Mouse (Mus musculus) heart, embryonic 15.5 days (tissue): ENCODE measurements around the gene Rgs3. TPM values are rescaled to one million over a fixed set of nuclear protein-coding genes. Genes with fewer than 3 reads are reported as not detected.

Experiments
- ATAC-seq: fragments of 200-750 bp; cut with Nextera tagmentation; replicated peaks from 2 replicates; pipeline ENCODE4 v1.8.0; 2017; ENCODE audit warnings: low read depth, moderate TSS enrichment; ENCODE audit not compliant: insufficient number of reproducible peaks, insufficient read depth, low FRiP score
- H3K27ac ChIP-seq: fragments of 300-500 bp; sonication (generic); 2 replicates; pipeline ENCODE4 v1.5.1; 2015; ENCODE audit warnings: mild to moderate bottlenecking, inconsistent platforms
- H3K27me3 ChIP-seq: fragments of 300-500 bp; sonication (generic); 2 replicates; pipeline ENCODE4 v1.6.1; 2015; ENCODE audit warnings: inconsistent platforms
- H3K36me3 ChIP-seq: fragments of 300-500 bp; sonication (generic); 2 replicates; pipeline ENCODE4 v1.6.1; 2015; ENCODE audit warnings: mild to moderate bottlenecking, inconsistent platforms
- H3K4me1 ChIP-seq: fragments of 300-500 bp; sonication (generic); replicated peaks from 2 replicates; pipeline ENCODE4 v1.6.1; 2015; ENCODE audit warnings: inconsistent platforms
- H3K4me2 ChIP-seq: fragments of 300-500 bp; sonication (generic); 2 replicates; pipeline ENCODE4 v1.6.1; 2015; ENCODE audit warnings: inconsistent platforms, mild to moderate bottlenecking, moderate library complexity
- H3K4me3 ChIP-seq: fragments of 300-500 bp; sonication (generic); 2 replicates; pipeline ENCODE4 v1.5.1; 2015; ENCODE audit warnings: mild to moderate bottlenecking, inconsistent platforms
- H3K9ac ChIP-seq: fragments of 300-500 bp; sonication (generic); 2 replicates; pipeline ENCODE4 v1.6.1; 2015; ENCODE audit warnings: mild to moderate bottlenecking, inconsistent platforms
- H3K9me3 ChIP-seq: fragments of 300-500 bp; sonication (generic); replicated peaks from 2 replicates; pipeline ENCODE4 v1.6.1; 2016; ENCODE audit warnings: inconsistent platforms
- WGBS: fragments of 180-500 bp; shearing (Covaris S2); methylation state at CpG from one replicate; pipeline ENCODE4 v1.1.7; 2015; ENCODE audit warnings: mixed read lengths; 5-methylcytosine and 5-hydroxymethylcytosine counted together
- polyA plus RNA-seq: library from polyadenylated mRNA; unstranded; fragments of >200 nt; fragmentation: Nextera tagmentation; extraction: Ambion mirVana; gene quantifications from 2 replicates; pipeline ENCODE4 v1.2.1, GENCODE M21; 2015

Gene Rgs3
- polyA plus RNA-seq, 1 experiment from 2014 or later, result 56.9 TPM

- WGBS, result 54% methylated on average over 7 of the region's 7 CpGs
- peak overlapping the region; percentile 12 for H3K27ac ChIP-seq
- no peaks in the 10 kb centered on the region for H3K36me3 ChIP-seq
- ATAC-seq, result no peak
- no peaks in the 10 kb centered on the region for H3K9me3 ChIP-seq
- peaks cover 36% of the 10 kb centered on the region for H3K27me3 ChIP-seq
- no peak overlapping the region for H3K4me3 ChIP-seq
- H3K4me2 ChIP-seq, result no peak overlapping the region
- peaks cover 40% of the 10 kb centered on the region for H3K4me1 ChIP-seq
- no peak overlapping the region for H3K9ac ChIP-seq
These were observed 46.9 kb downstream of the Rgs3 start for GRCm38 (mm10) chr4:62606542-62606882.

GRCm38 (mm10) chr4:62606905-62607304, 47.3 kb downstream of the Rgs3 start:
- H3K4me3 ChIP-seq, result no peak overlapping the region
- no peak overlapping the region for H3K9ac ChIP-seq
- no peak for ATAC-seq
- peak overlapping the region; percentile 59 for H3K27ac ChIP-seq
- peaks cover 36% of the 10 kb centered on the region for H3K27me3 ChIP-seq
- peaks cover 40% of the 10 kb centered on the region for H3K4me1 ChIP-seq
- 63% methylated on average over 7 of the region's 7 CpGs for whole genome bisulfite sequencing
- H3K36me3 ChIP-seq, result no peaks in the 10 kb centered on the region
- H3K9me3 ChIP-seq, result no peaks in the 10 kb centered on the region
- H3K4me2 ChIP-seq, result no peak overlapping the region

- Histone ChIP-seq H3K4me1 (peaks cover 40% of the 10 kb centered on the region), H3K4me3 (no peak overlapping the region), H3K9me3 (no peaks in the 10 kb centered on the region), H3K36me3 (no peaks in the 10 kb centered on the region), H3K9ac (no peak overlapping the region), H3K27ac (peak overlapping the region; percentile 59), H3K27me3 (peaks cover 38% of the 10 kb centered on the region), H3K4me2 (no peak overlapping the region)
- WGBS, result 25% methylated on average over 9 of the region's 9 CpGs
- no peak for ATAC-seq
These were observed 47.7 kb downstream of the Rgs3 start for GRCm38 (mm10) chr4:62607345-62607744.

- Histone ChIP-seq H3K27me3 (peaks cover 43% of the 10 kb centered on the region), H3K36me3 (no peaks in the 10 kb centered on the region), H3K27ac (peak overlapping the region; percentile 59; the same call in 1 of the 2 replicates), H3K9ac (0 out of 2 replicates have a peak overlapping the region, but pooled peaks have one; percentile 34), H3K4me3 (no peak overlapping the region), H3K4me2 (no peak overlapping the region), H3K4me1 (peaks cover 43% of the 10 kb centered on the region), H3K9me3 (no peaks in the 10 kb centered on the region)
- 82% methylated on average over 6 of the region's 6 CpGs for WGBS
- no peak for ATAC-seq
These were observed 48.2 kb downstream of the Rgs3 start for GRCm38 (mm10) chr4:62607805-62608204.

GRCm38 (mm10) chr4:62609333-62609732, 49.7 kb downstream of the Rgs3 start:
- ATAC-seq, result no peak
- no peak overlapping the region for H3K27ac ChIP-seq
- H3K4me3 ChIP-seq, result no peak overlapping the region
- WGBS, result 84% methylated on average over 4 of the region's 4 CpGs
- H3K27me3 ChIP-seq, result peaks cover 38% of the 10 kb centered on the region
- H3K9me3 ChIP-seq, result no peaks in the 10 kb centered on the region
- no peak overlapping the region for H3K4me2 ChIP-seq
- no peaks in the 10 kb centered on the region for H3K36me3 ChIP-seq
- H3K9ac ChIP-seq, result no peak overlapping the region
- peaks cover 53% of the 10 kb centered on the region for H3K4me1 ChIP-seq

DNA sequence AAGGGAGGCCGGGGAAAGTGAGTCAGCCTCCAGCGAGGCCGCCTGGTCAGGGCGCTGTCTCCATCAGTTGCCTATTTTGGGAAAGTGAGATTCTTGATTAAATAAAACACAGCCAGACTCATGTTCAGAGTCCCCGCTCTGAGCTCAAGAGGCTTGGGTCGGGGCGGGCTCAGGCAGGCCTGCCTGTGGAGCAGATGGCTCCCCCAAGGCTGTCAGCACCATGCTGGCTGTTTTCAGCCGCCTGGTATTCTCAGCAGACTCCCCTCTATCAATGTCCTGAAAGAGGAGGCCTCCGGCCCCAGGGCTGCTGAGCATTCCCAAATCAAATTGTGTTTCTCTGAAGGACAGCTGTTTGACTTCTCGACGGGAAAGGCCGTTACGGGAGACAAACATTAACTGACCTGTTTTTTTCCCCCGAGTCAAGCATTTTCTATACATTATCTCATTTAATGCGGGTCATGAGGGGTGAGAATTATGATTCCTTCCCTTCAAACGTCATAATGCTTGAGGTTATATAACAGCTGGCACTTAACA, 50.6 kb downstream of the Rgs3 start:
- no peak overlapping the region for H3K4me2 ChIP-seq
- ATAC-seq, result peak; percentile 61
- H3K36me3 ChIP-seq, result no peaks in the 10 kb centered on the region
- peaks cover 60% of the 10 kb centered on the region for H3K4me1 ChIP-seq
- 23% methylated on average over 16 of the region's 16 CpGs for WGBS
- H3K9ac ChIP-seq, result no peak overlapping the region
- H3K4me3 ChIP-seq, result no peak overlapping the region
- H3K27ac ChIP-seq, result peak overlapping the region; percentile 14
- no peaks in the 10 kb centered on the region for H3K9me3 ChIP-seq
- peaks cover 33% of the 10 kb centered on the region for H3K27me3 ChIP-seq

DNA sequence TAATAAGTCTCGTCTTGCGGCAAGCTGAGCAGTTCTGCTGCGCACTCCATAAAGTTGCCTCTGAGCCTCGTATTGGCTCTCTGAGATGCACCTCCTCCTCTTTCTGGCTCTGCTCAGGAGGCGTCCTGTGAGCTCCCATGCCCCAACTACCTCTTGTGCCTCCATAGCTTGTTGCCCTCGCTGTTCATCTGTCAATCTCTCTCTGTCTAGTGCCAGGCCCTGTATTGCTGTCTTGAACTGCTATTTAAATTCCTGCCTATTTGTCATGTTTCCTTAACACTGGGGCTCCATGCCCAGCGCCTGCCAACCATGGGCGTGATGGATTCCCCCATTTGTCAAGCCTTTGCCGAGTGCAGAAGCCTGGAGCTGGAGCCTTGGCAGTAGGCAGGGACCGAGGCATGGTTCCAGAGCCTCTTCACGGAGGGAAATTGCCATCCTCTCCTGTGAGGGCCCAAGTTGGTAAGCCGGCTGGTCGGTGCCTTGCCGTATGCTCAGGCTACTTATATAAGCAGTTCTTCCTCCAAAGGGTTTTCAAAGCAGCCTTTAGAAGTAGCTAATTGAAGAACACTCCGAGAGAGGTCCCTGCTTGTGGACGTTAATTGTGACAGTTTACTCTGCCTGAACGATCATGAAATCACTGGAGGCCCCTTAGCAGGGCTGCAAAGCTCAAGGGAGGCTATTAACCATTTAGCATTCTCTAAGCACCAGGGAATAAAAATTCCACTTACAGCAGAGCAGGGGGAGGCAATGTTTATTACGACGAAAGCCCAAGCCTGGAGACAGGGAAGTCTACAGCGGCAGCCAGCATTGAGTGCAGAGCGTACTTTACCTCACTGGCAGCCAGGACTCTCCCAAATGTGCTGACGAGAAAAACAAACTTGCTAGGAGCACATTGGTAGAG, 53.2 kb downstream of the Rgs3 start:
- 65% methylated on average over 22 of the region's 22 CpGs for WGBS
- H3K9me3 ChIP-seq, result no peaks in the 10 kb centered on the region
- peaks cover 46% of the 10 kb centered on the region for H3K4me1 ChIP-seq
- ATAC-seq, result no peak
- H3K27me3 ChIP-seq, result peaks cover 43% of the 10 kb centered on the region
- H3K36me3 ChIP-seq, result no peaks in the 10 kb centered on the region
- H3K4me3 ChIP-seq, result no peak overlapping the region
- peak overlapping the region; percentile 52 for H3K27ac ChIP-seq
- no peak overlapping the region for H3K4me2 ChIP-seq
- no peak overlapping the region for H3K9ac ChIP-seq

DNA sequence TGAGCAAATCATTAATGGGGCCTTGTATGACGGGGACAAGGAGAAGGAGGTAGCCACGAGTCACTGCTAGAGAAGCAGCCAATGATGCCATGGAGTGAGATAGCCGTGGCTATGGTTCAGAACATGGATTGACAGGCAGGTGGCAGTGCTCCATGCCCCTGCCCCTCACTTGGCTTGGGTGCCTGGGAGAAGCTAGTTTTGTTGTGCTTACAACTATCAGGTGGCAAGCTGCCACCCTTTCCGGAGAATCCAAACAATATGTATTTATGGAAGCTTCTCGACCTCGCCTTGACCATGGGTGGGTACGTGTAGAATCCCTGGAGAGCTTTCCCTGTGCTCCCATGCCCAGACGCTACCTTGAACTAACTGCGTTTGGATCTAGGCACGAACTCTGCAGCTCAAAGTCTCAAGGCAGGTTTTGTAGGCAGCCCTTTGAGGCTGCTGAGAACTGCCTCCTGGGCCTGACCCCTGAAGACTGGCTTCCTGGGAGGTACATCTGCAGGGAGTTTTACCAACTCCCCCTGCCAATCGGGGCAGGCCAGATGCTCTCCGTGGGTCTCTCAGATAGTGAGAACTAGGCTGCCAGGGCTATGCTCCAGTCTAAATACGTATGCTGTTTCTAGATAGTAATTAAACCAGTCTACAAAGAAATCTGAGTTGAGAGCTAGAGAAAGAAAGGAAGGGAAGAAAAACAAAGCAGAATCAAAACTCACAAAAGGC, 54.2 kb downstream of the Rgs3 start:
- H3K4me3 ChIP-seq, result no peak overlapping the region
- H3K27ac ChIP-seq, result peak overlapping the region; percentile 52
- H3K9me3 ChIP-seq, result no peaks in the 10 kb centered on the region
- no peak overlapping the region for H3K4me2 ChIP-seq
- WGBS, result 54% methylated on average over 13 of the region's 13 CpGs
- ATAC-seq, result no peak
- H3K36me3 ChIP-seq, result no peaks in the 10 kb centered on the region
- H3K27me3 ChIP-seq, result peaks cover 38% of the 10 kb centered on the region
- no peak overlapping the region for H3K9ac ChIP-seq
- H3K4me1 ChIP-seq, result peaks cover 54% of the 10 kb centered on the region

GRCm38 (mm10) chr4:62617856-62618440, 58.3 kb downstream of the Rgs3 start:
- peak overlapping the region; percentile 85 for H3K27ac ChIP-seq
- H3K9me3 ChIP-seq, result no peaks in the 10 kb centered on the region
- no peak overlapping the region for H3K9ac ChIP-seq
- peaks cover 48% of the 10 kb centered on the region for H3K4me1 ChIP-seq
- no peak overlapping the region for H3K4me3 ChIP-seq
- WGBS, result 51% methylated on average over 9 of the region's 9 CpGs
- peaks cover 30% of the 10 kb centered on the region for H3K27me3 ChIP-seq
- ATAC-seq, result no peak
- no peaks in the 10 kb centered on the region for H3K36me3 ChIP-seq
- H3K4me2 ChIP-seq, result no peak overlapping the region

GRCm38 (mm10) chr4:62619232-62619964, 59.8 kb downstream of the Rgs3 start:
- peaks cover 36% of the 10 kb centered on the region for H3K4me1 ChIP-seq
- 29% methylated on average over 16 of the region's 16 CpGs for WGBS
- H3K27ac ChIP-seq, result peak overlapping the region; percentile 85
- H3K36me3 ChIP-seq, result no peaks in the 10 kb centered on the region
- ATAC-seq, result peak; percentile 87
- peak overlapping the region; percentile 34 for H3K9ac ChIP-seq
- H3K4me3 ChIP-seq, result peak overlapping the region; percentile 46
- H3K4me2 ChIP-seq, result peak overlapping the region; percentile 8
- H3K9me3 ChIP-seq, result no peaks in the 10 kb centered on the region
- peaks cover 37% of the 10 kb centered on the region for H3K27me3 ChIP-seq

GRCm38 (mm10) chr4:62619965-62620244, 60.3 kb downstream of the Rgs3 start:
- Histone ChIP-seq H3K27me3 (peaks cover 37% of the 10 kb centered on the region), H3K36me3 (no peaks in the 10 kb centered on the region), H3K9ac (peak overlapping the region; percentile 34), H3K4me2 (peak overlapping the region; percentile 8; the same call in 1 of the 2 replicates), H3K4me1 (peaks cover 34% of the 10 kb centered on the region), H3K4me3 (peak overlapping the region; percentile 46), H3K9me3 (no peaks in the 10 kb centered on the region), H3K27ac (peak overlapping the region; percentile 85)
- WGBS, result 85% methylated on average over 3 of the region's 3 CpGs
- ATAC-seq, result no peak
